Mouse (Mus musculus) yolk sac, embryonic 10.5 days (tissue): ENCODE results near the gene Pin1rt1.
A peak's percentile ranks its signal among the peaks of the same experiment; 100 is the strongest.

Source experiments
- DNase-seq: peaks from one replicate; pipeline ENCODE4 v3.0.0-alpha.2; 2017; ENCODE audit warnings: low spot score

The Pin1rt1 gene

GRCm38 (mm10) chr2:104716279-104716678, at the start of gene Pin1rt1:
Gene Pin1rt1, minus strand, starts transcription at chr2:104716379.
- DNase-seq = no peak

GRCm38 (mm10) chr2:104764018-104764417, 47.8 kb upstream of the Pin1rt1 start:
- no peak for DNase-seq

GRCm38 (mm10) chr2:104763134-104763703, 47.0 kb upstream of the Pin1rt1 start:
- no peak for DNase-seq

- DNase-seq = no peak
Observed at GRCm38 (mm10) chr2:104750611-104751010, 34.4 kb upstream of the Pin1rt1 start.

GRCm38 (mm10) chr2:104748652-104749183, 32.5 kb upstream of the Pin1rt1 start:
- peak; percentile 41 for DNase-seq

- peak; percentile 32 for DNase-seq
Observed at GRCm38 (mm10) chr2:104746251-104746650, 30.1 kb upstream of the Pin1rt1 start.

GRCm38 (mm10) chr2:104743971-104744370, 27.8 kb upstream of the Pin1rt1 start:
- DNase-seq = peak; percentile 75

- peak; percentile 85 for DNase-seq
Observed at GRCm38 (mm10) chr2:104743160-104743559, 27.0 kb upstream of the Pin1rt1 start.

GRCm38 (mm10) chr2:104742741-104743064, 26.5 kb upstream of the Pin1rt1 start, which contains the start of gene Depdc7:
Gene Depdc7, minus strand, starts transcription at chr2:104742878.
- peak; percentile 92 for DNase-seq

GRCm38 (mm10) chr2:104741896-104742740, 25.9 kb upstream of the Pin1rt1 start:
- DNase-seq = no peak

- no peak for DNase-seq
Observed at GRCm38 (mm10) chr2:104741015-104741758, 25.0 kb upstream of the Pin1rt1 start.

GRCm38 (mm10) chr2:104740248-104740949, 24.2 kb upstream of the Pin1rt1 start:
- no peak for DNase-seq

GRCm38 (mm10) chr2:104739691-104740090, 23.5 kb upstream of the Pin1rt1 start:
- no peak for DNase-seq

GRCm38 (mm10) chr2:104736241-104736640, 20.1 kb upstream of the Pin1rt1 start:
- DNase-seq = no peak

- DNase-seq = peak; percentile 48
Observed at GRCm38 (mm10) chr2:104732562-104733256, 16.5 kb upstream of the Pin1rt1 start.

GRCm38 (mm10) chr2:104732033-104732444, 15.9 kb upstream of the Pin1rt1 start:
- peak; percentile 29 for DNase-seq

GRCm38 (mm10) chr2:104727369-104727768, 11.2 kb upstream of the Pin1rt1 start:
- DNase-seq = no peak

GRCm38 (mm10) chr2:104722021-104722420, 5.8 kb upstream of the Pin1rt1 start:
- DNase-seq = no peak

GRCm38 (mm10) chr2:104717827-104718226, 1.6 kb upstream of the Pin1rt1 start:
- no peak for DNase-seq

- DNase-seq = no peak
Observed at GRCm38 (mm10) chr2:104717231-104717735, 1.1 kb upstream of the Pin1rt1 start.

GRCm38 (mm10) chr2:104714254-104714691, 1.9 kb downstream of the Pin1rt1 start:
- no peak for DNase-seq
